Comparison of ENCODE assay signal across 9 mouse cellular contexts in the genomic region with DNA sequence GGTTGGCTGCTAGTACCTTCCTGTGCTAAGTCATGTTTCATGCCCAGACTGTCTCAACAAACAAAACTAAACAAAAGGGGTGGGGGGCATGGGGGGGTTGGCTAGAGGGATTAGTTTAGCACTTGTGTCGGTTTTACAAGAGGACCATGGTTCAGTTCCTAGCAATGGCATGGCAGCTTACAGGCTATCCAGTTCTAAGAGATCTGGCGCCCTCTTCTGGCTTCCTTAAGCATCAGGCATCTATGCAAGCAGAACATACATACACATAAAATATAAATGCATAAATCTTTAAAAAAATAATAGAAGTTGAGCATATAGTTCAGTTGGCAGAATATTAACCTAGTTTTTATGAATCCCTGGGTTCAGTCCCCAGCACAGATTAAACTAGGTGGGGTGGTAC. TPM values are rescaled to one million over a fixed set of nuclear protein-coding genes. Genes with fewer than 3 reads are reported as not detected.
DNase-seq lines count a peak whose midpoint lies in the region; ATAC-seq lines count a peak whose summit lies in the region.
"Had no signal": no experiment of that assay in that cellular context is flagged by ENCODE, and none has a peak within 500 bp of the region (broad histone marks: within the 10 kb centered on the region; RNA-seq: fewer than 3 reads in every experiment).

No protein-coding gene starts in this region.

- no peaks in the 10 kb centered on the region for H3K4me1 ChIP-seq in midbrain, embryonic 11.5 days (ENCODE audit: control insufficient read depth, insufficient read depth, low read length)
- no peaks in the 10 kb centered on the region for H3K4me1 ChIP-seq in midbrain, embryonic 16.5 days (ENCODE audit: control insufficient read depth, insufficient read depth, low read length)
- no peaks in the 10 kb centered on the region; the same call in 1 of the 2 replicates for H3K4me1 ChIP-seq in liver, embryonic 13.5 days (replicated peaks)

- no peaks in the 10 kb centered on the region for H3K9me3 ChIP-seq in midbrain, embryonic 11.5 days (ENCODE audit: control insufficient read depth, low read length)
- H3K9me3 ChIP-seq in midbrain, embryonic 16.5 days (replicated peaks; ENCODE audit: control insufficient read depth, low read length, poor library complexity, severe bottlenecking): no peaks in the 10 kb centered on the region
- H3K9me3 ChIP-seq in liver, embryonic 13.5 days (replicated peaks): no peaks in the 10 kb centered on the region

- no peak overlapping the region for H3K4me2 ChIP-seq in midbrain, embryonic 11.5 days
- H3K4me2 ChIP-seq in midbrain, embryonic 16.5 days (ENCODE audit: low read length): no peak overlapping the region
- H3K4me2 ChIP-seq in liver, embryonic 13.5 days: no peak overlapping the region

- H3K4me3 ChIP-seq in midbrain, embryonic 11.5 days (ENCODE audit: low read depth, low read length): no peak overlapping the region
- no peak overlapping the region for H3K4me3 ChIP-seq in midbrain, embryonic 16.5 days (ENCODE audit: low read depth, low read length)
- H3K4me3 ChIP-seq in liver, embryonic 13.5 days (replicated peaks): no peak overlapping the region

- 20% methylated on average over 2 of the region's 2 CpGs for WGBS in midbrain, embryonic 11.5 days
- WGBS in midbrain, embryonic 16.5 days: 19% methylated on average over 2 of the region's 2 CpGs
- 23% methylated on average over 2 of the region's 2 CpGs for WGBS in liver, embryonic 13.5 days (ENCODE audit: insufficient replicate concordance)

- no peaks in the 10 kb centered on the region for H3K27me3 ChIP-seq in midbrain, embryonic 11.5 days (ENCODE audit: control insufficient read depth, insufficient read depth, low read length)
- H3K27me3 ChIP-seq in midbrain, embryonic 16.5 days (ENCODE audit: control insufficient read depth, insufficient read depth, low read depth, low read length): no peaks in the 10 kb centered on the region
- no peaks in the 10 kb centered on the region for H3K27me3 ChIP-seq in liver, embryonic 13.5 days

- H3K27ac ChIP-seq in midbrain, embryonic 11.5 days (ENCODE audit: low read depth, low read length): no peak overlapping the region
- no peak overlapping the region for H3K27ac ChIP-seq in midbrain, embryonic 16.5 days (ENCODE audit: low read length)
- H3K27ac ChIP-seq in liver, embryonic 13.5 days: no peak overlapping the region

- no peak overlapping the region for H3K9ac ChIP-seq in midbrain, embryonic 11.5 days (ENCODE audit: low read length)
- no peak overlapping the region for H3K9ac ChIP-seq in midbrain, embryonic 16.5 days (ENCODE audit: low read depth, low read length)
- no peak overlapping the region for H3K9ac ChIP-seq in liver, embryonic 13.5 days

- DNase-seq in cerebellum, postnatal 14 days: peak; percentile 46 to 59
- no peak for DNase-seq in cerebellum, adult 8-10 months
- DNase-seq in midbrain, embryonic 11.5 days (ENCODE audit: low spot score, missing footprints): no peak
- peak; percentile 47 for DNase-seq in liver, embryonic 13.5 days
- peak; percentile 51 to 81 for DNase-seq in spleen, postnatal 10 days (ENCODE audit: low spot score in 2 of 2)
- DNase-seq in layer of hippocampus, postnatal 10 days (ENCODE audit: low spot score in 2 of 2): no peak

- H3K36me3 ChIP-seq in midbrain, embryonic 11.5 days (ENCODE audit: control insufficient read depth, insufficient read depth, low read length): no peaks in the 10 kb centered on the region
- H3K36me3 ChIP-seq in midbrain, embryonic 16.5 days (ENCODE audit: control insufficient read depth, insufficient read depth, low read length): no peaks in the 10 kb centered on the region
- H3K36me3 ChIP-seq in liver, embryonic 13.5 days: no peaks in the 10 kb centered on the region

- ATAC-seq in midbrain, embryonic 11.5 days (ENCODE audit: low FRiP score): peak; percentile 47; the same call in 1 of the 2 replicates
- no peak for ATAC-seq in midbrain, embryonic 16.5 days
- ATAC-seq in common myeloid progenitor, adult 5-6 weeks (replicated peaks; ENCODE audit: low read depth, poor library complexity, severe bottlenecking): peak; percentile 77
- ATAC-seq in liver, embryonic 13.5 days (ENCODE audit: low read depth): no peak; the same call in 1 of the 2 replicates

RNA-seq across cellular contexts. Expression of a gene that starts 4.0 kb away (rescaled TPM):
- 0.19 and 0.41 TPM in 2 replicates for polyA plus RNA-seq in midbrain, embryonic 11.5 days (2014; fragmentation: Nextera tagmentation; extraction: Ambion mirVana)
- 0.26 and 0.39 TPM in 2 replicates for polyA plus RNA-seq in midbrain, embryonic 16.5 days (2015; fragmentation: Nextera tagmentation; extraction: Ambion mirVana)
- total RNA-seq in common myeloid progenitor, adult 5-6 weeks (2017): 0.05 TPM in 1 of 2 replicates, not detected in the other
- 0.03 and 0.06 TPM in 2 replicates for polyA plus RNA-seq in liver, embryonic 13.5 days (2015; fragmentation: Nextera tagmentation; extraction: Ambion mirVana)
- not detected for total RNA-seq in layer of hippocampus, postnatal 10 days (2021)
- total RNA-seq: hematopoietic stem cell, adult 5-6 weeks had no signal

RNA-seq across cellular contexts. Expression of a gene that starts 7.7 kb away (rescaled TPM):
- polyA plus RNA-seq in midbrain, embryonic 11.5 days (2014; fragmentation: Nextera tagmentation; extraction: Ambion mirVana): 450 and 473 TPM in 2 replicates
- 177 and 185 TPM in 2 replicates for polyA plus RNA-seq in midbrain, embryonic 16.5 days (2015; fragmentation: Nextera tagmentation; extraction: Ambion mirVana)
- total RNA-seq in common myeloid progenitor, adult 5-6 weeks (2017): 74.6 and 105 TPM in 2 replicates
- polyA plus RNA-seq in liver, embryonic 13.5 days (2015; fragmentation: Nextera tagmentation; extraction: Ambion mirVana): 143 and 145 TPM in 2 replicates
- 10 to 100 TPM; 58.8 to 67.6 TPM for total RNA-seq in layer of hippocampus, postnatal 10 days (2021)

RNA-seq across cellular contexts. Expression of a gene that starts 12.3 kb away (rescaled TPM):
- 36.8 and 38.3 TPM in 2 replicates for polyA plus RNA-seq in midbrain, embryonic 11.5 days (2014; fragmentation: Nextera tagmentation; extraction: Ambion mirVana)
- 29.9 and 30.1 TPM in 2 replicates for polyA plus RNA-seq in midbrain, embryonic 16.5 days (2015; fragmentation: Nextera tagmentation; extraction: Ambion mirVana)
- total RNA-seq in common myeloid progenitor, adult 5-6 weeks (2017): 28.7 and 29.9 TPM in 2 replicates
- polyA plus RNA-seq in liver, embryonic 13.5 days (2015; fragmentation: Nextera tagmentation; extraction: Ambion mirVana): 10.8 and 16.7 TPM in 2 replicates
- 10 to 100 TPM; 62.2 to 63.7 TPM for total RNA-seq in layer of hippocampus, postnatal 10 days (2021)

RNA-seq across cellular contexts. Expression of a gene that starts 15.0 kb away (rescaled TPM):
- polyA plus RNA-seq in midbrain, embryonic 11.5 days (2014; fragmentation: Nextera tagmentation; extraction: Ambion mirVana): not detected in 2 replicates
- not detected in 2 replicates for polyA plus RNA-seq in midbrain, embryonic 16.5 days (2015; fragmentation: Nextera tagmentation; extraction: Ambion mirVana)
- 6.6 TPM in 1 of 2 replicates, not detected in the other for total RNA-seq in common myeloid progenitor, adult 5-6 weeks (2017)
- polyA plus RNA-seq in liver, embryonic 13.5 days (2015; fragmentation: Nextera tagmentation; extraction: Ambion mirVana): not detected in 2 replicates
- total RNA-seq in layer of hippocampus, postnatal 10 days (2021): 1 to 10 TPM; 4.1 to 4.8 TPM
- total RNA-seq: hematopoietic stem cell, adult 5-6 weeks had no signal

RNA-seq across cellular contexts. Expression of a gene that starts 15.3 kb away (rescaled TPM):
- polyA plus RNA-seq in midbrain, embryonic 11.5 days (2014; fragmentation: Nextera tagmentation; extraction: Ambion mirVana): 70.7 and 73.2 TPM in 2 replicates
- polyA plus RNA-seq in midbrain, embryonic 16.5 days (2015; fragmentation: Nextera tagmentation; extraction: Ambion mirVana): 52.3 and 53.6 TPM in 2 replicates
- 33.2 and 39.2 TPM in 2 replicates for total RNA-seq in common myeloid progenitor, adult 5-6 weeks (2017)
- 22.8 and 26.2 TPM in 2 replicates for polyA plus RNA-seq in liver, embryonic 13.5 days (2015; fragmentation: Nextera tagmentation; extraction: Ambion mirVana)
- 10 to 100 TPM; 33.0 to 38.8 TPM for total RNA-seq in layer of hippocampus, postnatal 10 days (2021)

Comparison
In these comparisons a context has a peak if more than half of its experiments do, and no peak if none do; other contexts are left out.
1. DNase-seq: peak in cerebellum, postnatal 14 days (2 of 2), liver, embryonic 13.5 days (single experiment) and spleen, postnatal 10 days (2 of 2); none in cerebellum, adult 8-10 months (single experiment), midbrain, embryonic 11.5 days (single experiment) and layer of hippocampus, postnatal 10 days (0 of 2).
2. ATAC-seq: peak in midbrain, embryonic 11.5 days (single experiment) and common myeloid progenitor, adult 5-6 weeks (single experiment); none in midbrain, embryonic 16.5 days (single experiment) and liver, embryonic 13.5 days (single experiment).